Mouse (Mus musculus) lung, postnatal 0 days (tissue): Measurements from ENCODE around the gene Snx1.

Source experiments
- CTCF ChIP-seq: IDR thresholded peaks from 2 replicates; pipeline ENCODE4 v1.5.1; 2016; ENCODE audit warnings: antibody characterized with exemption, mild to moderate bottlenecking
- EP300 ChIP-seq: IDR thresholded peaks from 2 replicates; pipeline ENCODE4 v1.6.1; 2016; ENCODE audit warnings: antibody characterized with exemption, mild to moderate bottlenecking, control low read depth

- TF ChIP-seq CTCF (no peak), EP300 (no peak)
Observed at GRCm38 (mm10) chr9:66063446-66063845, 62.9 kb downstream of the Snx1 start.
